Mouse (Mus musculus) forebrain, embryonic 16.5 days (tissue): Measurements from ENCODE around the gene Psme4. TPM values are rescaled to one million over a fixed set of nuclear protein-coding genes. Genes with fewer than 3 reads are reported as not detected.
"Not testable (repeated sequence)": the region's sequence is repeated elsewhere in the genome, so short reads cannot be mapped to it uniquely, and the experiment has no call there.

Experiments
- ATAC-seq: fragments of 200-750 bp; cut with Nextera tagmentation; 2 replicates; pipeline ENCODE4 v1.8.0; 2017; ENCODE audit warnings: mild to moderate bottlenecking, moderate library complexity
- H3K27ac ChIP-seq: fragments of 300-500 bp; sonication (generic); 2 replicates; pipeline ENCODE4 v1.5.1; 2014; ENCODE audit warnings: low read length, control low read depth
- H3K27me3 ChIP-seq: fragments of 300-500 bp; sonication (generic); replicated peaks from 2 replicates; pipeline ENCODE4 v1.6.1; 2014; ENCODE audit warnings: low read length; ENCODE audit not compliant: control insufficient read depth, insufficient read depth
- H3K36me3 ChIP-seq: fragments of 300-500 bp; sonication (generic); 2 replicates; pipeline ENCODE4 v1.6.1; 2014; ENCODE audit not compliant: control insufficient read depth, insufficient read depth
- H3K4me1 ChIP-seq: fragments of 300-500 bp; sonication (generic); replicated peaks from 2 replicates; pipeline ENCODE4 v1.6.1; 2014; ENCODE audit warnings: low read length; ENCODE audit not compliant: control insufficient read depth, insufficient read depth
- H3K4me2 ChIP-seq: fragments of 300-500 bp; sonication (generic); 2 replicates; pipeline ENCODE4 v1.6.1; 2014; ENCODE audit warnings: mild to moderate bottlenecking, low read length, control low read depth
- H3K4me3 ChIP-seq: fragments of 300-500 bp; sonication (generic); replicated peaks from 2 replicates; pipeline ENCODE4 v1.5.1; 2014; ENCODE audit warnings: mild to moderate bottlenecking, low read length, control low read depth
- H3K9ac ChIP-seq: fragments of 300-500 bp; sonication (generic); replicated peaks from 2 replicates; pipeline ENCODE4 v1.6.1; 2014; ENCODE audit warnings: low read depth, low read length, control low read depth
- H3K9me3 ChIP-seq: fragments of 300-500 bp; sonication (generic); 2 replicates; pipeline ENCODE4 v1.6.1; 2016; ENCODE audit warnings: low read length; ENCODE audit not compliant: control insufficient read depth
- WGBS: fragments of 180-500 bp; shearing (Covaris S2); extraction: QIAGEN DNeasy Blood & Tissue Kit; methylation state at CpG from one replicate; pipeline ENCODE4 v1.1.7; 2014; 5-methylcytosine and 5-hydroxymethylcytosine counted together
- polyA plus RNA-seq: library from polyadenylated mRNA; unstranded; fragments of >200 nt; fragmentation: Nextera tagmentation; extraction: Ambion mirVana; gene quantifications from 2 replicates; pipeline ENCODE4 v1.2.1, GENCODE M21; 2015

Gene Psme4
- polyA plus RNA-seq, 1 experiment from 2014 or later, result 17.2 TPM

GRCm38 (mm10) chr11:30754486-30754854 lies 17.1 kb upstream of the Psme4 start:
- 58% methylated on average over 4 of the region's 4 CpGs for WGBS
- Histone ChIP-seq H3K9ac (peak overlapping the region; percentile 71), H3K4me3 (peak overlapping the region; percentile 63), H3K4me2 (peak overlapping the region; percentile 93)
- not testable (repeated sequence) for H3K36me3 ChIP-seq, H3K9me3 ChIP-seq, H3K27ac ChIP-seq, H3K4me1 ChIP-seq, H3K27me3 ChIP-seq, ATAC-seq

GRCm38 (mm10) chr11:30754855-30755530 lies 16.5 kb upstream of the Psme4 start:
- H3K4me2 ChIP-seq, result peak overlapping the region; percentile 93
- H3K4me1 ChIP-seq, result no peaks in the 10 kb centered on the region
- no peaks in the 10 kb centered on the region for H3K9me3 ChIP-seq
- peak overlapping the region; percentile 71 for H3K9ac ChIP-seq
- peak overlapping the region; percentile 63 for H3K4me3 ChIP-seq
- ATAC-seq, result peak; percentile 95
- WGBS, result under 1% methylated on average over 53 of the region's 66 CpGs
- no peak overlapping the region for H3K27ac ChIP-seq
- H3K36me3 ChIP-seq, result no peaks in the 10 kb centered on the region
- no peaks in the 10 kb centered on the region; the same call in 1 of the 2 replicates for H3K27me3 ChIP-seq

DNA sequence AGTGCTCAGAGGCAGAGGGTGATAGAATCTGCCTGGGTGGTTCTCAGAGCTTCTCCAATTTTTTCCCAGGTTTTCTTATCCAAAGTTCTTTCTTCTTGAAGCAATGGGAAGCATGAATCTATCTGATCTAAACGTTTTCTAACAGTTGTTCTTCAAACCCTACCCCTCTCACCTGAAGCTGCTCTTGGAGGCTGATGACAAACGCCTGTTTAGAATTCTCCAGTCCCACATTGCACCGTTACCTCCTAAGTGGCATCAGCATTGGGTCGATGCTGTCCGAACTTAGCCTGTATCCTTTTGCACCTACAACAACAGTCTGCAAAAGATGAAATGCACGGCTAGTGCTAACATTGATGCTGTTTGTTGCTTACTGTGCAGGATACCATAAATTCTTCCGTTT lies 10.1 kb upstream of the Psme4 start:
- no peak overlapping the region for H3K9ac ChIP-seq
- no peaks in the 10 kb centered on the region for H3K36me3 ChIP-seq
- no peak overlapping the region for H3K27ac ChIP-seq
- H3K27me3 ChIP-seq, result no peaks in the 10 kb centered on the region
- no peak for ATAC-seq
- no peaks in the 10 kb centered on the region for H3K4me1 ChIP-seq
- H3K4me3 ChIP-seq, result no peak overlapping the region
- H3K4me2 ChIP-seq, result no peak overlapping the region
- whole genome bisulfite sequencing, result 83% methylated on average over 7 of the region's 7 CpGs
- H3K9me3 ChIP-seq, result no peaks in the 10 kb centered on the region

DNA sequence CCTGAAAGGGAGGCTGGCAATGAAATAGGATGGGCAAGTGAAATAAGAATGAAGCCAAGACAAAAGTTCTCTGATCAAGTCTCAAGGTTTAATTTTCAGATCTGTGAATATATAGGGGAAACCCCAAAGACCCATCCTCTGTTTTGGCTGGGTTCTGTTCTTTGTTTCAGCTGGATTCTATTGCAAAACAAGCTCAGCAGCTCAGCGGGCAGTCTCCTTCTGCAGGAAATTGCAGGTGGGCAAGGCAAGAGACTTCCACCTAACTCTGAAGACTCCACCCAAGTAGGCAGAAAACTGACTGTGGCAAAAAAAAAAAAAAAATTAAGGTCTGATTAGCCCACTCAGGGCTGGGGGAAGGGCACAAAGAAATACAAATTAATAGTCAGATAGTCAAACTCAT lies 9.6 kb upstream of the Psme4 start:
- no peaks in the 10 kb centered on the region for H3K9me3 ChIP-seq

DNA sequence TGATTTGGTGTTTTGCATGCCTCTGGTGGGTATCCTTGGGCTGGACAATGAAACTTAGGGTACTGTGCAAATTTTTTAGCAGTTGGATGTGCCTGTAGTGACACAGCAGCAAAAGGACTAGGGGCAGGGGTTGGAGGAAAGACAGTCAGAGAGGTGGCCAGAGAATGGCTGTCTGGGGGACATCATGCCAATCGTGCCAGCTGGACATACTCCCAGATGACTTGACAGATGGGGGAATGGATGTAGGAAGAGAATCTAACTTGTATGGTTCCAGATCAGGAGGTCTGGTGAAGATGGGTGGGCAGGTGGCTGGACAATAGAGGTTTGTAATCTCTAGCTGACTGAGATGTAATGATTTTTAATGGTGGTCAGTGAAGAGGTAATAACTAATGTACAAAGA lies 6.5 kb upstream of the Psme4 start:
- no peak for ATAC-seq
- H3K9ac ChIP-seq, result no peak overlapping the region
- no peak overlapping the region for H3K4me2 ChIP-seq
- H3K9me3 ChIP-seq, result no peaks in the 10 kb centered on the region
- H3K4me3 ChIP-seq, result no peak overlapping the region
- WGBS, result 77% methylated on average over 1 of the region's 1 CpGs
- no peaks in the 10 kb centered on the region for H3K4me1 ChIP-seq
- H3K36me3 ChIP-seq, result no peaks in the 10 kb centered on the region
- H3K27me3 ChIP-seq, result no peaks in the 10 kb centered on the region
- no peak overlapping the region for H3K27ac ChIP-seq

More for the DNA sequence above, 9.6 kb upstream of the Psme4 start:
- 88% methylated on average over 1 of the region's 1 CpGs for WGBS
- H3K4me3 ChIP-seq, result no peak overlapping the region
- H3K36me3 ChIP-seq, result no peaks in the 10 kb centered on the region
- no peaks in the 10 kb centered on the region for H3K4me1 ChIP-seq
- no peak overlapping the region for H3K27ac ChIP-seq
- no peaks in the 10 kb centered on the region for H3K27me3 ChIP-seq
- ATAC-seq, result no peak
- no peak overlapping the region for H3K4me2 ChIP-seq
- H3K9ac ChIP-seq, result no peak overlapping the region

DNA sequence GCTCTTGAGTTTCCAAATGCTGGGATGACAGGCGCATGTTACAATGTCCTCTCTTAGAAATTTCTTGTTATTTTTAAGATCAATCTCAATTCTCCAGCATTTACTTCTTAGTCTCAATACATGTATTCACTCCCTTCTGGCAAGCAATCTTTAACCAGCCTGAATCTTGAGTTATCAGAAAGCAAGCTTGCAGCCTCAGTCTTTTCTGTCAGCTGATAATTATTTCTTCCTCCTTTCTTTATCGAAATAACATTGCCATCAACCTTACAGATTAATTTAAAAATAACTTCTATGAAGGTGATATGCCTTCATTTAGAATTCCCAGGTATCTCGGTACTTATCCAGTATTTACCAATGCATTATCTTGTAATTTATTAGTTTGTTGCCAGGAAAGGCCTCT lies 709 bp upstream of the Psme4 start:
- H3K36me3 ChIP-seq, result no peaks in the 10 kb centered on the region
- no peaks in the 10 kb centered on the region for H3K27me3 ChIP-seq
- peaks cover 14% of the 10 kb centered on the region for H3K4me1 ChIP-seq
- H3K4me3 ChIP-seq, result peak overlapping the region; percentile 96; the same call in 1 of the 2 replicates
- H3K9me3 ChIP-seq, result no peaks in the 10 kb centered on the region
- no peak for ATAC-seq
- H3K4me2 ChIP-seq, result peak overlapping the region; percentile 63
- peak overlapping the region; percentile 92 for H3K9ac ChIP-seq
- WGBS, result 80% methylated on average over 3 of the region's 3 CpGs
- no peak overlapping the region for H3K27ac ChIP-seq

GRCm38 (mm10) chr11:30771904-30772581 lies 517 bp downstream of the Psme4 start:
- WGBS, result under 1% methylated on average over 47 of the region's 64 CpGs
- peak; percentile 74 for ATAC-seq
- H3K36me3 ChIP-seq, result no peaks in the 10 kb centered on the region
- H3K4me1 ChIP-seq, result peaks cover 14% of the 10 kb centered on the region
- H3K4me3 ChIP-seq, result peak overlapping the region; percentile 96
- H3K9me3 ChIP-seq, result no peaks in the 10 kb centered on the region
- H3K9ac ChIP-seq, result peak overlapping the region; percentile 92
- H3K4me2 ChIP-seq, result peak overlapping the region; percentile 80
- H3K27me3 ChIP-seq, result no peaks in the 10 kb centered on the region
- H3K27ac ChIP-seq, result peak overlapping the region; percentile 91

GRCm38 (mm10) chr11:30772777-30773417 lies 1.4 kb downstream of the Psme4 start:
- no peaks in the 10 kb centered on the region for H3K9me3 ChIP-seq
- peak overlapping the region; percentile 80 for H3K4me2 ChIP-seq
- H3K4me1 ChIP-seq, result peaks cover 14% of the 10 kb centered on the region
- peak overlapping the region; percentile 92 for H3K9ac ChIP-seq
- no peak overlapping the region for H3K27ac ChIP-seq
- 2% methylated on average over 21 of the region's 21 CpGs for WGBS
- H3K27me3 ChIP-seq, result no peaks in the 10 kb centered on the region
- peak overlapping the region; percentile 96 for H3K4me3 ChIP-seq
- H3K36me3 ChIP-seq, result no peaks in the 10 kb centered on the region
- no peak for ATAC-seq

DNA sequence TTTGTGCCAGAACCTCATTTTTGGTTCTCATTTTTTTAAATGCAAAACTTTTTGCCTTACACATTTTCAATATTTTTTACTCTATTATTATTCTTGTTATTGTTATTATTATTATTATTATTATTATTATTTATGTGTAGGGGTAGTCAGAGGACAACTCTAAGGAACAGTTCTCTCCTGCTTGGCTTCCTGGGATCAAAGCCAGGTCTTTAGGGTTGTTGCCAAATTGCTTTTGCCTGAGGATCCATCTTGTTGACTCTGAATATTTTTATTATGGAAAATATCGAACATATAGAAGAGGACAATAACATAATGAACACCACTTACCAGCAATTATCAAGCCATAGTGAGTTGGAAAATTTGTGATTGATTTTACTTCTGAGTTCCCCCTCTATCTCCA lies 3.1 kb downstream of the Psme4 start:
- Histone ChIP-seq H3K36me3 (no peaks in the 10 kb centered on the region), H3K9me3 (no peaks in the 10 kb centered on the region), H3K4me1 (peaks cover 14% of the 10 kb centered on the region), H3K27me3 (no peaks in the 10 kb centered on the region), H3K4me3 (no peak overlapping the region), H3K9ac (no peak overlapping the region), H3K4me2 (no peak overlapping the region), H3K27ac (no peak overlapping the region)
- no peak for ATAC-seq
- 49% methylated on average over 1 of the region's 1 CpGs for WGBS
